Comparison of ENCODE assay signal across 8 mouse cellular contexts in genomic region chr12:73286287-73287092, GRCm38 (mm10). TPM values are rescaled to one million over a fixed set of nuclear protein-coding genes. Genes with fewer than 3 reads are reported as not detected.
DNase-seq lines count a peak whose midpoint lies in the region; ATAC-seq and TF ChIP-seq lines count a peak whose summit lies in the region.

TSS of gene Trmt5 (minus strand) at chr12:73286710.
TSS of gene Slc38a6 (plus strand) at chr12:73286779.

- peaks cover 20% of the 10 kb centered on the region for H3K36me3 ChIP-seq in ES-Bruce4 (ENCODE audit: control insufficient read depth, insufficient read depth, low read length, poor library complexity, severe bottlenecking)
- H3K36me3 ChIP-seq in forebrain, embryonic 14.5 days (ENCODE audit: control insufficient read depth, insufficient read depth, low read length): peaks cover 14% of the 10 kb centered on the region

- peak; percentile 96 for DNase-seq in forebrain, embryonic 14.5 days (ENCODE audit: low spot score)
- DNase-seq in heart, postnatal 25 days (ENCODE audit: low spot score): peak; percentile 86
- peak; percentile 88 to 95 for DNase-seq in layer of hippocampus, adult 18-20 months (ENCODE audit: low spot score in 2 of 2)
- DNase-seq in lung, adult 2 months: peak; percentile 90
- DNase-seq in thymus, adult 18-20 months: peak; percentile 81 to 87

- ATAC-seq in cerebellum, adult (ENCODE audit: insufficient number of reproducible peaks, low FRiP score, low TSS enrichment): peak; percentile 90
- peak; percentile 98 for ATAC-seq in forebrain, embryonic 14.5 days
- ATAC-seq in neutrophil, adult 5-6 weeks (ENCODE audit: extremely low read depth, insufficient number of reproducible peaks, low FRiP score, poor library complexity, severe bottlenecking): peak; percentile 91

- TF ChIP-seq POLR2A in ES-Bruce4 (IDR thresholded peaks at IDR 0.05; ENCODE audit: insufficient read depth, low read length): peak; percentile 15
- TF ChIP-seq POLR2A in lung, adult 2 months (IDR thresholded peaks at IDR 0.05; ENCODE audit: borderline replicate concordance, extremely low read depth, low read depth, low read length): peak; percentile 55; the same call in 1 of the 2 replicates

- TF ChIP-seq EP300 in ES-Bruce4 (IDR thresholded peaks at IDR 0.05; ENCODE audit: insufficient read depth, low read depth, low read length): 0 out of 2 replicates have a peak, but pooled peaks have one; percentile 60

- H3K4me3 ChIP-seq in ES-Bruce4 (ENCODE audit: low read depth, low read length): peak within 1 kb of the TSS; percentile 87
- H3K4me3 ChIP-seq in forebrain, embryonic 14.5 days (ENCODE audit: low read depth, low read length): peak within 1 kb of the TSS; percentile 73
- H3K4me3 ChIP-seq in lung, adult 2 months (replicated peaks; ENCODE audit: extremely low read depth, low read depth, low read length): peak within 1 kb of the TSS; percentile 98

- 1% methylated on average over 52 of the region's 53 CpGs for WGBS in forebrain, embryonic 14.5 days
- under 1% methylated on average over 53 of the region's 53 CpGs for WGBS in lung, adult 2 months

- H3K27me3 ChIP-seq in ES-Bruce4 (ENCODE audit: control insufficient read depth, insufficient read depth, low read length, poor library complexity, severe bottlenecking): no peaks in the 10 kb centered on the region
- H3K27me3 ChIP-seq in forebrain, embryonic 14.5 days (replicated peaks; ENCODE audit: control insufficient read depth, insufficient read depth, low read length): no peaks in the 10 kb centered on the region

- intact Hi-C loops in heart, postnatal 25 days (cut with DNase I): loop anchor here (2.0 to 10.0 kb wide), 5 partner anchors 41 to 232 kb away; partner anchors contain the start of genes Six1 and Six4

- no peak within 1 kb of the TSS for H3K27ac ChIP-seq in ES-Bruce4 (ENCODE audit: insufficient read depth, low read length)
- H3K27ac ChIP-seq in forebrain, embryonic 14.5 days (ENCODE audit: low read depth, low read length): peak within 1 kb of the TSS; percentile 69

- H3K4me2 ChIP-seq in forebrain, embryonic 14.5 days (ENCODE audit: low read length): peak within 1 kb of the TSS; percentile 80

- no peak for TF ChIP-seq CTCF in ES-Bruce4 (IDR thresholded peaks at IDR 0.05; ENCODE audit: low read depth, low read length)
- no peak for TF ChIP-seq CTCF in lung, adult 2 months (IDR thresholded peaks at IDR 0.05; ENCODE audit: insufficient read depth, low read length)

- no peaks in the 10 kb centered on the region for H3K4me1 ChIP-seq in ES-Bruce4 (ENCODE audit: control insufficient read depth, insufficient read depth, low read length)
- H3K4me1 ChIP-seq in forebrain, embryonic 14.5 days (ENCODE audit: control insufficient read depth, insufficient read depth, low read length): peaks cover 13% of the 10 kb centered on the region
- H3K4me1 ChIP-seq in lung, adult 2 months (ENCODE audit: control insufficient read depth, insufficient read depth, low read length): peaks cover 2% of the 10 kb centered on the region; the same call in 1 of the 2 replicates

- peak within 1 kb of the TSS; percentile 41 for H3K9ac ChIP-seq in ES-Bruce4 (ENCODE audit: low read depth, poor library complexity, severe bottlenecking)
- H3K9ac ChIP-seq in forebrain, embryonic 14.5 days (ENCODE audit: low read length): peak within 1 kb of the TSS; percentile 90

- no peaks in the 10 kb centered on the region for H3K9me3 ChIP-seq in ES-Bruce4 (replicated peaks; ENCODE audit: control insufficient read depth, insufficient read depth, low read length, poor library complexity, severe bottlenecking)
- no peaks in the 10 kb centered on the region for H3K9me3 ChIP-seq in forebrain, embryonic 14.5 days (replicated peaks; ENCODE audit: control insufficient read depth, low read length)

RNA-seq across cellular contexts. Expression of gene Trmt5, which starts in this region (rescaled TPM):
- 45.7 and 53.2 TPM in 2 replicates for polyA plus RNA-seq in ES-Bruce4 (2011; ENCODE audit: insufficient read depth, insufficient read length, low read depth, missing spikeins)
- polyA plus RNA-seq in forebrain, embryonic 14.5 days (2014; fragmentation: Nextera tagmentation; extraction: Ambion mirVana): 14.6 and 14.8 TPM in 2 replicates
- 10 to 100 TPM; 40.0 to 46.7 TPM for total RNA-seq in heart, postnatal 25 days (2021)
- total RNA-seq in layer of hippocampus, adult 18-20 months (2021): 10 to 100 TPM; 10.6 to 10.7 TPM
- 2.0 and 4.0 TPM in 2 replicates for polyA plus RNA-seq in lung, adult 2 months (2012; rRNA removed)
- total RNA-seq in neutrophil, adult 5-6 weeks (2017): 7.9 and 12.7 TPM in 2 replicates

RNA-seq across cellular contexts. Expression of gene Slc38a6, which starts in this region (rescaled TPM):
- 18.8 and 24.6 TPM in 2 replicates for polyA plus RNA-seq in ES-Bruce4 (2011; ENCODE audit: insufficient read depth, insufficient read length, low read depth, missing spikeins)
- 5.4 and 7.2 TPM in 2 replicates for polyA plus RNA-seq in forebrain, embryonic 14.5 days (2014; fragmentation: Nextera tagmentation; extraction: Ambion mirVana)
- total RNA-seq in heart, postnatal 25 days (2021): 1 to 10 TPM; 5.2 to 5.5 TPM
- total RNA-seq in layer of hippocampus, adult 18-20 months (2021): 10 to 100 TPM; 11.2 to 11.7 TPM
- polyA plus RNA-seq in lung, adult 2 months (2012; rRNA removed): 17.5 and 24.9 TPM in 2 replicates
- total RNA-seq in neutrophil, adult 5-6 weeks (2017): 6.3 and 12.1 TPM in 2 replicates
